37 mouse cellular contexts compared by ENCODE assay signal in genomic region chr11:7149471-7149870, GRCm38 (mm10). TPM values are rescaled to one million over a fixed set of nuclear protein-coding genes. Genes with fewer than 3 reads are reported as not detected.
DNase-seq lines count a peak whose midpoint lies in the region; ATAC-seq and TF ChIP-seq lines count a peak whose summit lies in the region.
"Had no signal": no experiment of that assay in that cellular context is flagged by ENCODE, and none has a peak within 500 bp of the region (broad histone marks: within the 10 kb centered on the region; RNA-seq: fewer than 3 reads in every experiment).

No protein-coding gene starts in this region.

- no peak overlapping the region for H3K4me2 ChIP-seq in kidney, embryonic 16.5 days (replicated peaks; ENCODE audit: low read depth, low read length)
- H3K4me2 ChIP-seq in stomach, embryonic 14.5 days (replicated peaks; ENCODE audit: low read depth, low read length) = no peak overlapping the region
- H3K4me2 ChIP-seq in stomach, postnatal 0 days (replicated peaks; ENCODE audit: low read depth) = no peak overlapping the region
- H3K4me2 ChIP-seq: hindbrain, embryonic 15.5 days; limb, embryonic 13.5 days; liver, embryonic 11.5 days; midbrain, embryonic 12.5 days; neural tube, embryonic 13.5 days; stomach, embryonic 15.5 days had no signal

- TF ChIP-seq EP300 in stomach, postnatal 0 days (optimal IDR thresholded peaks at IDR 0.05) = no peak

- no peaks in the 10 kb centered on the region for H3K4me1 ChIP-seq in kidney, embryonic 16.5 days (ENCODE audit: insufficient read depth, low read length)
- no peaks in the 10 kb centered on the region for H3K4me1 ChIP-seq in stomach, embryonic 14.5 days (ENCODE audit: control insufficient read depth, insufficient read depth, low read length)
- no peaks in the 10 kb centered on the region for H3K4me1 ChIP-seq in stomach, postnatal 0 days (replicated peaks; ENCODE audit: control insufficient read depth, insufficient read depth)
- H3K4me1 ChIP-seq: hindbrain, embryonic 15.5 days; megakaryocyte, embryonic 14.5 days; midbrain, embryonic 12.5 days; neural tube, embryonic 13.5 days had no signal

- no peaks in the 10 kb centered on the region for H3K27me3 ChIP-seq in kidney, embryonic 16.5 days (ENCODE audit: insufficient read depth, low read length)
- no peaks in the 10 kb centered on the region for H3K27me3 ChIP-seq in stomach, embryonic 14.5 days (ENCODE audit: control insufficient read depth, insufficient read depth, low read length)
- H3K27me3 ChIP-seq in stomach, postnatal 0 days (ENCODE audit: control insufficient read depth, insufficient read depth, low read length) = no peaks in the 10 kb centered on the region
- H3K27me3 ChIP-seq: hindbrain, embryonic 15.5 days; limb, embryonic 13.5 days; megakaryocyte, embryonic 14.5 days; midbrain, embryonic 12.5 days; neural tube, embryonic 13.5 days; Patski; stomach, embryonic 15.5 days had no signal

- DNase-seq in kidney, postnatal 25 days = no peak
- no peak for DNase-seq in stomach, postnatal 0 days (ENCODE audit: low spot score)
- peak; percentile 67 for DNase-seq in thymus, postnatal 14 days
- DNase-seq in layer of hippocampus, adult 9-10 months (ENCODE audit: low spot score) = no peak
- no peak for DNase-seq in adrenal gland, adult 18-20 months (ENCODE audit: low spot score in 2 of 2)
- DNase-seq: adrenal gland, postnatal 14 days; cerebellum, adult 11 months; cerebellum, adult 9-11 months; heart, postnatal 14 days; kidney, adult 18-20 months; lung, adult 18-20 months; lung, postnatal 4 days had no signal

- WGBS in kidney, embryonic 16.5 days = 45% methylated on average over 7 of the region's 7 CpGs
- 61% methylated on average over 7 of the region's 7 CpGs for WGBS in stomach, embryonic 14.5 days
- 58% methylated on average over 7 of the region's 7 CpGs for WGBS in stomach, postnatal 0 days

- H3K27ac ChIP-seq in kidney, embryonic 16.5 days (ENCODE audit: low read length) = no peak overlapping the region
- no peak overlapping the region for H3K27ac ChIP-seq in stomach, embryonic 14.5 days (ENCODE audit: low read length)
- no peak overlapping the region for H3K27ac ChIP-seq in stomach, postnatal 0 days (replicated peaks)
- H3K27ac ChIP-seq: hindbrain, embryonic 10.5 days; hindbrain, embryonic 15.5 days; left cerebral cortex, adult 2 months; limb, embryonic 13.5 days; midbrain, embryonic 12.5 days; neural tube, embryonic 13.5 days; stomach, embryonic 15.5 days had no signal

- ATAC-seq in kidney, embryonic 16.5 days (ENCODE audit: low FRiP score, low TSS enrichment) = peak; percentile 25; the same call in 1 of the 2 replicates
- ATAC-seq in stomach, embryonic 14.5 days (ENCODE audit: insufficient number of reproducible peaks, insufficient read depth, low FRiP score, low read depth) = 0 out of 2 replicates have a peak, but pooled peaks have one; percentile 12
- ATAC-seq in stomach, postnatal 0 days (ENCODE audit: low FRiP score, low TSS enrichment) = no peak
- ATAC-seq: forebrain, embryonic 16.5 days; inflammation-experienced regulatory T-cells, adult 6 months; lung, postnatal 0 days; Patski had no signal

- no peak for TF ChIP-seq CTCF in stomach, postnatal 0 days (IDR thresholded peaks at IDR 0.05; ENCODE audit: low read depth)

- no peak overlapping the region for H3K9ac ChIP-seq in kidney, embryonic 16.5 days (replicated peaks; ENCODE audit: low read length)
- no peak overlapping the region for H3K9ac ChIP-seq in stomach, embryonic 14.5 days (replicated peaks; ENCODE audit: low read depth, low read length)
- no peak overlapping the region for H3K9ac ChIP-seq in stomach, postnatal 0 days (ENCODE audit: low read length)
- H3K9ac ChIP-seq: hindbrain, embryonic 15.5 days; limb, embryonic 13.5 days; midbrain, embryonic 12.5 days; neural tube, embryonic 13.5 days; stomach, embryonic 15.5 days had no signal

- no peaks in the 10 kb centered on the region for H3K36me3 ChIP-seq in kidney, embryonic 16.5 days (ENCODE audit: insufficient read depth, low read length)
- H3K36me3 ChIP-seq in stomach, embryonic 14.5 days (ENCODE audit: control insufficient read depth, insufficient read depth, low read length) = no peaks in the 10 kb centered on the region
- no peaks in the 10 kb centered on the region for H3K36me3 ChIP-seq in stomach, postnatal 0 days (ENCODE audit: control insufficient read depth, insufficient read depth, low read length)
- H3K36me3 ChIP-seq: limb, embryonic 13.5 days; midbrain, embryonic 12.5 days; stomach, embryonic 15.5 days had no signal

- no peak overlapping the region for H3K4me3 ChIP-seq in kidney, embryonic 16.5 days (ENCODE audit: low read length)
- H3K4me3 ChIP-seq in stomach, embryonic 14.5 days (ENCODE audit: low read depth, low read length) = no peak overlapping the region
- H3K4me3 ChIP-seq in stomach, postnatal 0 days (ENCODE audit: low read depth, low read length) = no peak overlapping the region
- H3K4me3 ChIP-seq: erythroblast, embryonic 14.5 days; hindbrain, embryonic 10.5 days; hindbrain, embryonic 15.5 days; left cerebral cortex, adult 2 months; limb, embryonic 13.5 days; midbrain, embryonic 12.5 days; neural tube, embryonic 13.5 days; stomach, embryonic 15.5 days had no signal

- H3K9me3 ChIP-seq in kidney, embryonic 16.5 days (ENCODE audit: low read length) = no peaks in the 10 kb centered on the region
- H3K9me3 ChIP-seq in stomach, embryonic 14.5 days (ENCODE audit: control insufficient read depth, low read depth, low read length) = no peaks in the 10 kb centered on the region
- H3K9me3 ChIP-seq in stomach, postnatal 0 days (ENCODE audit: control insufficient read depth, low read length) = no peaks in the 10 kb centered on the region
- H3K9me3 ChIP-seq: hindbrain, embryonic 10.5 days; hindbrain, embryonic 15.5 days; limb, embryonic 13.5 days; midbrain, embryonic 12.5 days; neural tube, embryonic 13.5 days; stomach, embryonic 15.5 days had no signal

RNA-seq across cellular contexts. Expression of gene Gm11985, which starts 38.9 kb away (rescaled TPM):
- 0.16 TPM in 1 of 2 replicates, not detected in the other for polyA plus RNA-seq in kidney, embryonic 16.5 days (2015; fragmentation: Nextera tagmentation; extraction: Ambion mirVana)
- polyA plus RNA-seq in stomach, embryonic 14.5 days (2014; fragmentation: Nextera tagmentation; extraction: Ambion mirVana) = 0.25 TPM in 1 of 2 replicates, not detected in the other
- polyA plus RNA-seq in stomach, postnatal 0 days (2015; fragmentation: Nextera tagmentation; extraction: Ambion mirVana) = not detected in 2 replicates
- not detected for total RNA-seq in adrenal gland, adult 18-20 months (2021)
- total RNA-seq: adrenal gland, postnatal 14 days; gastrocnemius, adult 8-10 months; heart, postnatal 14 days; layer of hippocampus, postnatal 10 days; left cerebral cortex, adult 2 months; left cerebral cortex, postnatal 25 days; MEL had no signal
- polyA plus RNA-seq: cortical plate, adult 2 months; embryonic facial prominence, embryonic 14.5 days; erythroblast, embryonic 14.5 days; forebrain, embryonic 11.5 days; forebrain, embryonic 16.5 days; gonadal fat pad, adult 2 months; heart, embryonic 14.5 days; hindbrain, embryonic 10.5 days; inflammation-experienced regulatory T-cells, adult 6 months; liver, embryonic 11.5 days; lung, postnatal 0 days; midbrain, embryonic 12.5 days; neural tube, embryonic 13.5 days; Patski; stomach, embryonic 15.5 days had no signal

RNA-seq across cellular contexts. Expression of gene Igfbp1, which starts 48.1 kb away (rescaled TPM):
- polyA plus RNA-seq in kidney, embryonic 16.5 days (2015; fragmentation: Nextera tagmentation; extraction: Ambion mirVana) = 7.1 and 9.3 TPM in 2 replicates
- 1.5 and 1.7 TPM in 2 replicates for polyA plus RNA-seq in stomach, embryonic 14.5 days (2014; fragmentation: Nextera tagmentation; extraction: Ambion mirVana)
- polyA plus RNA-seq in stomach, postnatal 0 days (2015; fragmentation: Nextera tagmentation; extraction: Ambion mirVana) = 2.3 and 4.5 TPM in 2 replicates
- total RNA-seq in adrenal gland, adult 18-20 months (2021) = not detected
- total RNA-seq: gastrocnemius, adult 8-10 months; heart, postnatal 14 days; left cerebral cortex, adult 2 months; left cerebral cortex, postnatal 25 days; MEL had no signal
- polyA plus RNA-seq: heart, embryonic 14.5 days; inflammation-experienced regulatory T-cells, adult 6 months had no signal
